ENCODE assay signal across 8 mouse cellular contexts in the genomic region with DNA sequence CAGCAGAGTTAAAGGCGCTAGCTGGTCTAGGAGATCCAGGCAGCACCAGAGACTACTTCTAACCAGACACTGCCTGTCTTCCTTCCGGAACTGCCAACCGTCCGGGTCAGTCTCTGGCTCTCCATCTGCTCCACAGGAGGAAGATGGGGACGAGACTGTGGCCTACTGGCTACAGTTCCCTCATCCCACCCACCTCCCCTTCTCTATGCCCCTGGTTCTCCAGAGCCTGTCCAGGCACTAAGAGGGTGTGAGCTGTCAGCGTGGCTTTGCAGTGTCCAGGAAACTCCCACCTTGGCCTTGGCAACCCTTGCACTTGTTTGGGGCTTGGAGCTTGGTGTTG. TPM values are rescaled to one million over a fixed set of nuclear protein-coding genes. Genes with fewer than 3 reads are reported as not detected.
DNase-seq lines count a peak whose midpoint lies in the region; ATAC-seq and TF ChIP-seq lines count a peak whose summit lies in the region.

No protein-coding gene starts in this region.

- H3K9me3 ChIP-seq in megakaryocyte, embryonic 14.5 days, result no peaks in the 10 kb centered on the region
- no peaks in the 10 kb centered on the region for H3K9me3 ChIP-seq in limb, embryonic 15.5 days
- no peaks in the 10 kb centered on the region for H3K9me3 ChIP-seq in stomach, embryonic 14.5 days (ENCODE audit: control insufficient read depth, low read depth, low read length)

- H3K27me3 ChIP-seq in cerebellum, adult 2 months (ENCODE audit: control insufficient read depth, insufficient read depth, low read length), result no peaks in the 10 kb centered on the region
- peaks cover 3% of the 10 kb centered on the region for H3K27me3 ChIP-seq in megakaryocyte, embryonic 14.5 days (replicated peaks)
- H3K27me3 ChIP-seq in limb, embryonic 15.5 days, result no peaks in the 10 kb centered on the region
- no peaks in the 10 kb centered on the region for H3K27me3 ChIP-seq in stomach, embryonic 14.5 days (ENCODE audit: control insufficient read depth, insufficient read depth, low read length)

- peak overlapping the region; percentile 76 for H3K4me2 ChIP-seq in limb, embryonic 15.5 days
- peak overlapping the region; percentile 72 for H3K4me2 ChIP-seq in stomach, embryonic 14.5 days (replicated peaks; ENCODE audit: low read depth, low read length)

- no peak for TF ChIP-seq POLR2A in cerebellum, adult 2 months (IDR thresholded peaks at IDR 0.05; ENCODE audit: borderline replicate concordance, insufficient read depth, low read length)

- no peak; the same call in 1 of the 2 replicates for ATAC-seq in cerebellum, adult (ENCODE audit: insufficient number of reproducible peaks, low FRiP score, low TSS enrichment)
- no peak for ATAC-seq in megakaryocyte, adult 5-6 weeks (ENCODE audit: poor library complexity, severe bottlenecking)
- 0 out of 2 replicates have a peak, but pooled peaks have one; percentile 24 for ATAC-seq in limb, embryonic 15.5 days (ENCODE audit: insufficient number of reproducible peaks, low FRiP score, low TSS enrichment, low read depth)
- no peak for ATAC-seq in stomach, embryonic 14.5 days (ENCODE audit: insufficient number of reproducible peaks, insufficient read depth, low FRiP score, low read depth)

- WGBS in cerebellum, adult 2 months, result under 1% methylated on average over 6 of the region's 6 CpGs
- WGBS in limb, embryonic 15.5 days, result 1% methylated on average over 6 of the region's 6 CpGs
- 3% methylated on average over 6 of the region's 6 CpGs for WGBS in stomach, embryonic 14.5 days

- H3K4me1 ChIP-seq in cerebellum, adult 2 months (ENCODE audit: control insufficient read depth, insufficient read depth, low read length), result peaks cover 5% of the 10 kb centered on the region; the same call in 1 of the 2 replicates
- H3K4me1 ChIP-seq in megakaryocyte, embryonic 14.5 days, result peaks cover 65% of the 10 kb centered on the region
- H3K4me1 ChIP-seq in limb, embryonic 15.5 days, result peaks cover 13% of the 10 kb centered on the region
- H3K4me1 ChIP-seq in stomach, embryonic 14.5 days (ENCODE audit: control insufficient read depth, insufficient read depth, low read length), result peaks cover 4% of the 10 kb centered on the region; the same call in 1 of the 2 replicates

- no peak for DNase-seq in cerebellum, adult 2 months
- DNase-seq in embryo, embryonic 9.5 days (ENCODE audit: extremely low spot score), result no peak
- DNase-seq in gastrocnemius, adult 18-20 months (ENCODE audit: low spot score), result no peak

- H3K36me3 ChIP-seq in megakaryocyte, embryonic 14.5 days (replicated peaks; ENCODE audit: low read length), result peaks cover 3% of the 10 kb centered on the region
- H3K36me3 ChIP-seq in limb, embryonic 15.5 days, result no peaks in the 10 kb centered on the region
- no peaks in the 10 kb centered on the region for H3K36me3 ChIP-seq in stomach, embryonic 14.5 days (ENCODE audit: control insufficient read depth, insufficient read depth, low read length)

- TF ChIP-seq CTCF in cerebellum, adult 2 months (IDR thresholded peaks at IDR 0.05; ENCODE audit: borderline replicate concordance, insufficient read depth, low read depth, low read length), result no peak

- peak overlapping the region; percentile 35 for H3K9ac ChIP-seq in limb, embryonic 15.5 days
- H3K9ac ChIP-seq in stomach, embryonic 14.5 days (replicated peaks; ENCODE audit: low read depth, low read length), result peak overlapping the region; percentile 28

- H3K4me3 ChIP-seq in cerebellum, adult 2 months (replicated peaks; ENCODE audit: insufficient read depth, low read depth, low read length), result peak overlapping the region; percentile 77
- H3K4me3 ChIP-seq in megakaryocyte, embryonic 14.5 days (replicated peaks), result peak overlapping the region; percentile 92
- peak overlapping the region; percentile 51 for H3K4me3 ChIP-seq in limb, embryonic 15.5 days
- H3K4me3 ChIP-seq in stomach, embryonic 14.5 days (ENCODE audit: low read depth, low read length), result peak overlapping the region; percentile 47

- peak overlapping the region; percentile 30 for H3K27ac ChIP-seq in cerebellum, adult 2 months (ENCODE audit: insufficient read depth, low read length)
- 0 out of 2 replicates have a peak overlapping the region, but pooled peaks have one; percentile 11 for H3K27ac ChIP-seq in limb, embryonic 15.5 days
- no peak overlapping the region for H3K27ac ChIP-seq in stomach, embryonic 14.5 days (ENCODE audit: low read length)

RNA-seq across cellular contexts. Expression of a gene that starts 1.8 kb away (rescaled TPM):
- 16.1 and 17.0 TPM in 2 replicates for polyA plus RNA-seq in cerebellum, adult 2 months (2012; rRNA removed)
- 1.5 TPM in 1 of 2 replicates, not detected in the other for polyA plus RNA-seq in megakaryocyte, embryonic 14.5 days (2012; ENCODE audit: insufficient read depth, low replicate concordance)
- total RNA-seq in megakaryocyte, adult 5-6 weeks (2015), result 17.1 and 17.9 TPM in 2 replicates
- 18.6 and 31.3 TPM in 2 replicates for total RNA-seq in megakaryocyte, adult 5-6 weeks (2017)
- polyA plus RNA-seq in limb, embryonic 15.5 days (2015; fragmentation: Nextera tagmentation; extraction: Ambion mirVana), result 30.7 and 31.3 TPM in 2 replicates
- 38.3 and 38.6 TPM in 2 replicates for polyA plus RNA-seq in stomach, embryonic 14.5 days (2014; fragmentation: Nextera tagmentation; extraction: Ambion mirVana)
- under 1 TPM; 0.14 to 0.69 TPM for total RNA-seq in gastrocnemius, adult 18-20 months (2021)
